Mouse (Mus musculus) heart, adult 8-10 months (tissue): ENCODE data around the gene Cdc40. TPM values are rescaled to one million over a fixed set of nuclear protein-coding genes. Genes with fewer than 3 reads are reported as not detected.
"Not testable (repeated sequence)": the region's sequence is repeated elsewhere in the genome, so short reads cannot be mapped to it uniquely, and the experiment has no call there.

Experiments used
- DNase-seq: peaks from one replicate; pipeline ENCODE4 v3.0.0; 2022; ENCODE audit warnings: low spot score
- total RNA-seq, 4 experiments: library from RNA; stranded (reverse); gene quantifications; 2 replicates each; pipeline ENCODE4 v1.2.4; 2022

Gene Cdc40
- total RNA-seq, 4 experiments from 2014 or later = 15.8 to 20.9 (median 20.0) TPM

DNA sequence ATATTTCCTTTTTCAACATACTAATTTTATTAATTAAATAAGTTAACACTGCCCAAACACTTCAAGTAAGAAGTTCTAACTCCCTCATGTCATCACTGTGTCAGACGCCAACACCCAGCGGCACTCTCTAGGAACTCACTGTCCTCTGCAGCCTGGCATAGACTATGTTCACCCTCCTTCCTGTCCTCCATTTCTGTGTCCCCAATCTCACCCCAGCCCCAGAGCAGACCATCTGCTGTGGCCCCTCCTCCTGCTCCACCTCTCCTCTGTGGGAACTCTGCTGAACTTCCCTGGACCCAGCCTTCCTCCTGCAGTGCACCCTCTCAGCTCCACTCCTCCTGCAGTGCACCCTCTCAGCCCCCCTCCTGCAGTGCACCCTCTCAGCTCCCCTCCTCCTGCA, 15.0 kb downstream of the Cdc40 start:
- no peak for DNase-seq

- DNase-seq = no peak
Observed at GRCm38 (mm10) chr10:40857599-40857998, 25.5 kb downstream of the Cdc40 start.

DNA sequence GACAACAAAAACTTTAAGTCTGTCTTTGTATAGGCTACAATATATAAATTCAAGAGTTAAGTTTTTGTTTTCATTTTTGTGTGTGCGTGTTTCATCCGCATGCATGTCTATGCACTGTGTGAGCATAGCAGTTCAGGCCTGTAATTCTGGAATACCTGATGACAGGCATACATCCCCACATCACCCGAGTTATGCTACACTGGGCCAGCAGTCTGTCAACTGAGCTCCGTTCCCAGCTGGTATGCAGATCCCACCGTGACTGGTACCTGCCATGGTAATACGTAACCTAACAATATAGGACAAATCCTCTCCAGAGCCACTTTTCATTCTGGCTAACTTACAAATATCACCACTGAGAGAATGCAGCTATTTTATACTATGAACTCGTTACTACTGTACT, 26.4 kb downstream of the Cdc40 start:
- DNase-seq = no peak

DNA sequence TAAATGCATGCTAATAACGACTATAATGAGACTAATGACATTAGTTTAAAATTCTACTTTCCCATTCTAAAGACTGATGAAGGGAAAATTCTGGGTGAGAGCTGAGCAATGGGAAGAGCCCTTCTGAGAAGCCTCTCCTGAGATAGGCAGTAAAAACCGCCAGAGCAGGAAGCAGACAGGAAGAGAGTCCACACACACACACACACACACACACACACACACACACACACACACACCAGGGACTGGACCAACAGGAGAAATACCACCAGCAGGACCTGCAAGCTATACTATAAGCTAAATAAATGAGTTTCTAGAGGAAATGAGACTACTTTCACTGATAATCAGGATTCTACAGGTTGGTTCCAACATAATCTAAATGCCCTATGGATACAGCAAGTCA, 27.5 kb downstream of the Cdc40 start:
- no peak for DNase-seq

DNA sequence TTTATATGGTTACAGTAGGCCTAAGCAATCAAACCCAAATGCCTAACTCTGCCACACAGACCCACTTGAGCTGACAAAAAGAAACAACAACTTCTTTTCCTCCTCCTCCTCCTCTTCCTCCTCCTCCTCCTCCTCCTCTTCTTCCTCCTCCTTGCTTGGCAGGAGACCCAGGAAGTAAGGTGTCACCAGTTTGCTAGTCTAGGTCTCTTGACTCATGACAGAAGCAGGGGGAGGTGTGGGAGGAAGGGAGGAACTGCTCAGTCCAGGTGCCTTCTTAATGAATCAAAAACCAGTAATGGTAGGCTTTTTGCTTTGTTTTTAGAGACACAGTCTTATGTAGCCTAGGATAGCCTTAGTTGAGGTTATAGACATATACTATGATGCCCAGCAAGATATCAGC, 32.0 kb downstream of the Cdc40 start:
- no peak for DNase-seq

- no peak for DNase-seq
Observed at GRCm38 (mm10) chr10:40850644-40851043, 32.5 kb downstream of the Cdc40 start.

- DNase-seq = no peak
Observed at GRCm38 (mm10) chr10:40847176-40847874, 35.8 kb downstream of the Cdc40 start.

DNA sequence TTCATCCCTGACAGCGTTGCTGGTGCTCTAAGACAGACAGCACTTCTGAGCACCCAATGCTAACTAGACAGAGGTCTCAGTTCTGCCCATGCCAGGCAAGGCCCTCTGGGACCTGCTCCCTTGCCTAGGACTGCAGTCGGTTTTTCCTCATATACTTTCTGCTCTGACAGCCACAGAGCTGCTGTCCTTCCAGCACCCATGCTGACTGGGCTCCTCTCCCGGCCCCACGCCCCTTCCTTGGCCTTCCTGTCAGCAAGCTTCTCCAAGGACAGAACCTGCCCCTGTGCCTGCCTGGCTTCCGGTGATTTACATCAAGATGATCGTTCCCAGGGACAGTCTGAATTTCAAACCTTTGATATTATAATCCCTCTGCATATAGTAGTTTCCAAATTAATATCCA, 37.5 kb downstream of the Cdc40 start:
- no peak for DNase-seq

- peak; percentile 7 for DNase-seq
Observed at GRCm38 (mm10) chr10:40844546-40844945, 38.6 kb downstream of the Cdc40 start.

DNA sequence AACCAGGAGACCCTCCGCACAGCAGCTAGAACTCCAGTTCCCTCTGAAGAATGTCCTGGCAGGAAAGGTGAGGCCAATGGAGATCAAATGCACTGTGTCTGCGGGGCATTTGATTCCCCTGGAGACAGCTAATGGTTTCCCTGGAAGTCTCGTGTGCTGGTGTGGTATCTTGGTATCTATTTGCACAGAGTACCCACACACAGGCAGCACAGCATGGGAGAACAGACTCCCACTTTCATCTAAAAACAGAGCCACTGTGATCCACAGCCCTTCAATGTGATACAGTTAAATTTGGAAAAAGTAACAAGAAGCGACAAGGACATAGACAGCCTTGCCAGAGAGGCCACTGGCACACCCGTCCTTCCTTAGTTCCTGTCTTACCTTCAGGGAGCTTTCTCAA, 39.3 kb downstream of the Cdc40 start:
- no peak for DNase-seq

- DNase-seq = peak; percentile 28
Observed at GRCm38 (mm10) chr10:40840086-40840485, 43.0 kb downstream of the Cdc40 start.

- no peak for DNase-seq
Observed at GRCm38 (mm10) chr10:40831267-40831666, 51.8 kb downstream of the Cdc40 start.

GRCm38 (mm10) chr10:40830312-40830711, 52.8 kb downstream of the Cdc40 start:
- no peak for DNase-seq

DNA sequence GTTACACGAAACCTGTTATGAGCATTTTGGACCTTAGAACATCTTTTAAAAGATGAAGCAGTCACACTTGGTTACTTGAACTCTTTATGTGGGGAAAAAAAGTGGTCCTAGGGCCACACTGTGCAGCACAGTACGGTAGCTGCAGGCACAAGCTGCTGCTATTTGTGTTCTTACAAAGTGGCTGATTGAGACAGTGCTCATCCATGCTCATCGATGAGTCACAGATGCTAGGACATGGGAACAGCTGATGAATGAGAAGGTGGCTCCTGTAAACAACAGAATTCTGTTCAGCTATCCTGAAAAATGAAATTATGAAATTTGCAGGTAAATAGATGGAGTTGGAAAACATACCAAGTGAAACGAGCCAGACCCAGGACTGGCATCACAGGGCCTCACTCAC, 55.4 kb downstream of the Cdc40 start:
- no peak for DNase-seq

DNA sequence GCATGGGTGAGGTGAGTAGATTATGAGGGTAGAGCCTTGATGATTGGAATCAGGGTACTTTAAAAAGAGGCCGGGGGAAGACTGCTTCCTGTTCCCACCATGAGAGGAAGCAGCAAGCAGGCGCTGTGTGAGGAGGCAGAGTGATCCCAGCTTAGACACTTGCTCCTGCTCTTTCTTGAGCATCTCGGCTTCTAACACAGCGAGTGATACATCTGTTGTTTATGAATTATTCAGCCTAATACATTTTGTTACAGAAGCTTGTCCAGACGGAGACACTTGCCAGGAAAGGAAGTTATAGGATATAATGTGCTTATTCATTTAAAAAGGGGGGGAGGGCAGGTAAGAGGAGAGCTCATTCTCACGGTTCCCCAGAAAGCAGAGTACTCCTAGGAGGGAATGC, 57.2 kb downstream of the Cdc40 start:
- DNase-seq = no peak

DNA sequence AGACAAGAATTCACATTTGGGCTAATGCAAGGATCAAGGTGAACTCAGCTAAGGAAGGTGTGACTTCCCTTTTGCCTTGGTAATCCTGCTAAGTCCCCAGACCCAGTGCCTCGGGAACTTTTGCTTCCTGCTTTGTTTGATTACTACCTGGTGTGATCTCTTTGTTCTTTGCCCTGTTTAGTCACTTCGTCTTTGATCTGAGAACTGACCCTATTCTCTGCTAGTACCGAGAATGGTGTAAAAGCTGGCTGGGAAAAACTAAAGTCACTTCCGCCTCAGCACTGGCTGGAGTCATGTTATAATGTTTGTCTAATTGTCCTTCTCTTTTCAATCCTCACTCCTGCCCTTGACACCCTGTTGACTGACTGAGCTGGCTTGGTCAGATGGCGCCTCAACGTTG, 66.6 kb downstream of the Cdc40 start:
- DNase-seq = no peak

- DNase-seq = no peak
Observed at GRCm38 (mm10) chr10:40813627-40814026, 69.5 kb downstream of the Cdc40 start.

GRCm38 (mm10) chr10:40809411-40809910, 73.7 kb downstream of the Cdc40 start:
- not testable (repeated sequence) for DNase-seq

GRCm38 (mm10) chr10:40806221-40806620, 76.9 kb downstream of the Cdc40 start:
- no peak for DNase-seq

DNA sequence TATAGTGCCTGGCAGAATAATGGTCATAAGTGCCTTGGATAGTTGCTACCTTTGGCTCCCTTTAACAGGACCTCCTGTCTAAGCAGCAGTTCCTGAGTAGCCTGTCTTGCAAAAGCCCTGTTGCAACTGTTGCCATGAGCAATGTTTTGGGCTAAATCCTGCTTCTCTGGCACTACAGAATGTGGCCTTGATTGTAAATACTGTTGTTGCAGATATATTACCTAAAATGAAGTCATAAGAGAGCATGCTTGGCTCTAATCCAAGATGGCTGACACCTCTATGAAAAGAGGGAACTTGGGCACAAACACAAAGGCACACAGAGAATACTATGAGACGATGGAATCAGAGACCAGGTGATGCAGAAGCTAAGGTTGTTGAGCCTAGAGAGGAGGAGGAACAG, 77.9 kb downstream of the Cdc40 start:
- no peak for DNase-seq

- no peak for DNase-seq
Observed at GRCm38 (mm10) chr10:40792115-40792514, 91.0 kb downstream of the Cdc40 start.

GRCm38 (mm10) chr10:40790406-40790805, 92.7 kb downstream of the Cdc40 start:
- no peak for DNase-seq
